Mouse (Mus musculus): ENCODE measurements at regions not wholly inside any gene's neighbourhood (a gene's known extent, or its start where the extent isn't known, plus 50 kb on each side); places are given as distances from the start of the nearest gene placed in this dataset.

DNA sequence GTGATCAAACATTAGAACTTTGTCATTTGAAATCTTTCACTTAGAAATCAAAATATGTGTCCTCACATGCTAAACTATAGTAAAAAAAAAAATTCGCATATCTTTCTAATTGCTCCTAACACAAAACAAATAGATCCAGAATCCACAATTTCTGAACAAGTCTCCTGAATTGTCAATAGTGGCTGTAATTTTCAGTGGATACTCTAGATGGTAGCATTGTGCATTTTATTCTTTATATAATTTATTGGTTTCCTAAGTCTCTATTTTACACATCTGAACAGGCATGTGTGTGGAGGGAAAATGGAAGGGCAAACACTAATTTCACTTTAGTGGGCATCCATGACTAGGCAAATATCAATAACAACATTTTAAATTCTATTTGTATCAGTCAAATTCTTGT, 63.7 kb upstream of the Tnmd start:
- DNase-seq = no peak
- intact Hi-C loops (cut with DNase I) = loop anchor here (5.0 to 10.0 kb wide), 5 partner anchors 50 to 230 kb away; partner anchors contain the start of gene Tspan6

DNA sequence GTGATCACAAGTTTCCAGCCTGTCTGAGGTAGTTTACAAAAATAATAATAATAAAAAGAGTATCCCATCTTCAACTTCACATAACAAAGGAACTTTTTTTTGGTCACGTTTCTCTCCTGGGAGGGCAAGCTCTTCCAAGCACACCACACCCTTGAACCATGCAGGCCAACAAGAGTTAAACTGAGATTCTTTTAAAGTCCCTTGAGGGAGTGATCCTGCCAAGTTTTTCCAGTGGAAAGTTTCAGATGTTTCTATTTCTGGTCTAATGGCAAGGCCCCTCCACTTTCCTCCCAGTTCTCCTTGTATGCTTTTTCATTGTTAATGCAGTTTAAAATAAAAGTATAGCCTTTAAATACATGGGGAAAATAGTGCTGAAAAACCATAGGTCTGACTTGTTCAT, 65.2 kb upstream of the Pcdh19 start:
- peak; percentile 49 to 57 for DNase-seq
- intact Hi-C loops (cut with DNase I) = loop anchor here (10.0 kb wide), 1 partner anchor 141 kb away; the partner anchor contains the start of gene Tspan6

DNA sequence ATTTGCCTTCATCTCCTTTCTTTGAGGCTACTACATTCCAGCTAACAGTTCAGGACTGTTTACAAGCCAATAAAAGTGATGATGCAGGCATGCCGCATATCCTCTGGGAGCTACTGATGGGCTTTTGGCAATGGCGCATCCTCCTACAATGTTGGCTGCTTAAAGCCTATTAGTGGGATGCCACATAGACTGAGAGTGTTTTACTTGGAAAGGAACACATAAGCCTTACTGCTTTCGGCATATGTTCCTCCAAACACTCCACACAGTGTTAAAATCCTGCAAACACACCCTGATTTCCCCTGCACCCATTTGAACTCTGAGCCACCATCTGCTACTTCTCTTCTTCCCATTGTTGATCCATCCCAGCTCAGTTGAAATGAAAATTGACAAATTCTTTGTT, 63.4 kb upstream of the Pcdh19 start:
- intact Hi-C loops (cut with DNase I) = loop anchor here (10.0 kb wide), 1 partner anchor 143 kb away; the partner anchor contains the start of gene Tspan6
- DNase-seq = peak; percentile 4 to 9

DNA sequence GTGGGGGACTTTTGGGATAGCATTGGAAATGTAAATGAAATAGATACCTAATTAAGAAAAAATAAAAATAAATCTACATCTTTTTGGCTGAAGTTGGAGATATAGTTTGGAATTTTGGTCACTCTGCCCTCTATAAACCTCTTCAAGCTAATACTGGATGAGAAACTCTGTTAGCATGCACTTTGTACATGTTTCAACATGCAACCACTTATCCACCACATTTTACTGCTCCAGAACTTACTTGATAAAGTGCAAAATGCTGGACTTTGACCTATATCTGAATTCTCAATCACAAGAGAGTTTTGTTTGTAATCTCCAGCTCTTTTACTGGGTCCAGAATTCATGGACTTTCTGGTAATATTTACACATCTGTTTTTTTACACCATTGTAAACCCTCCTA, 54.7 kb upstream of the Pcdh19 start:
- DNase-seq = no peak
- intact Hi-C loops (cut with DNase I) = no loop called here

DNA sequence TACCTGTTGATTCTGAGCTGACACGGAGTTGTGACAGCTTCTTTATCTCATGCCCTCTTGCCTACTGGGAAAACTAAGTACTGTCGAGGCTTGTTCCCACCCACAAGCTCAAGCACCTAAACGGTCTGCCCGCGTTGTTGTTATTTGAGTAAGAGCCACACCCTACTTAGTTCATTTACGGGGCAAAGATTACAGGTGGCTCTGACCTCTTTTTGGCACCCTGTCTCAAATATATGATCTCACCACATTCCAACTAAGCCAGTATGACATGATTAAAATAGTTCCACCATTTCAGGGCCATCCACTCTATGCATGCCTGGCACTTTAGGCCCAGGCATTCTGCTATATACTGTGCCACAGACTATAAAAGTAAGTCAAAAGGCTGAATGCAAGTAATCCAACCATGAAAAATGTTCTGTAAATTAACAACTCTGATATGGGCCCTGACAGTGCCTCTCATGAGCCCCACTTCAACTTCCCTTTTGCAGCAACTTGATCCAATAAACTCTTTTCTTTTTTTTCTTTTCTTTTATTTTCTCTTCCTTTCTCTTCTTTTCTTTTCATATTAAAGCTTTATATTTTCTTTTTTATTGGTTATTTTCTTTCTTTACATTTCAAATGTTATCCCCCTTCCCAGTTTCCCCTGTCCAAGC, 50.3 kb upstream of the Pcdh19 start:
- intact Hi-C loops (cut with DNase I) = loop anchor here (5.0 kb wide), 2 partner anchors 48 to 133 kb away; no protein-coding TSS in a partner anchor
- DNase-seq = no peak

All from heart, postnatal 10 days (tissue).